Mouse (Mus musculus) G1E (cell line): ENCODE data around the gene Kctd2. TPM values are rescaled to one million over a fixed set of nuclear protein-coding genes. Genes with fewer than 3 reads are reported as not detected.
A peak's percentile ranks its signal among the peaks of the same experiment; 100 is the strongest.

Experiments
- ATAC-seq: 2 replicates; pipeline ENCODE4 v1.8.0; 2016; ENCODE audit warnings: mild to moderate bottlenecking; ENCODE audit not compliant: insufficient number of reproducible peaks, poor library complexity, low FRiP score, severe bottlenecking; ENCODE audit errors: extremely low read depth
- DNase-seq: peaks from one replicate; pipeline ENCODE4 v3.0.0; 2012; ENCODE audit warnings: low spot score
- H3K27me3 ChIP-seq: 2 replicates; pipeline ENCODE4 v1.6.1; 2012; ENCODE audit warnings: mild to moderate bottlenecking, low read length, inconsistent platforms; ENCODE audit not compliant: insufficient read depth
- H3K36me3 ChIP-seq: replicated peaks from 2 replicates; pipeline ENCODE3; 2012; ENCODE audit warnings: mild to moderate bottlenecking, inconsistent platforms
- H3K4me1 ChIP-seq: 2 replicates; pipeline ENCODE4 v1.6.1; 2012; ENCODE audit warnings: low read depth, low read length, inconsistent platforms, mixed read lengths; ENCODE audit not compliant: insufficient read depth
- H3K4me3 ChIP-seq: 2 replicates; pipeline ENCODE4 v1.5.1; 2012; ENCODE audit warnings: low read depth, mild to moderate bottlenecking, inconsistent platforms, low read length, moderate library complexity, mixed read lengths
- H3K9me3 ChIP-seq: replicated peaks from 2 replicates; pipeline ENCODE4 v1.6.1; 2012; ENCODE audit warnings: inconsistent platforms
- CTCF ChIP-seq: IDR thresholded peaks from 2 replicates; pipeline ENCODE4 v1.5.1; 2012; ENCODE audit warnings: low read depth, low read length, inconsistent platforms, mixed read lengths
- GATA1 ChIP-seq: IDR thresholded peaks from 2 replicates; pipeline ENCODE4 v1.6.1; 2012; ENCODE audit warnings: borderline replicate concordance, low read length, inconsistent platforms, mixed read lengths
- GATA2 ChIP-seq: IDR thresholded peaks from 2 replicates; pipeline ENCODE4 v1.6.1; 2012; ENCODE audit warnings: low read depth, low read length, inconsistent platforms, borderline replicate concordance
- POLR2AphosphoS5 ChIP-seq: IDR thresholded peaks from 2 replicates; pipeline ENCODE4 v1.6.1; 2012; ENCODE audit warnings: low read depth, low read length, inconsistent platforms; ENCODE audit not compliant: insufficient replicate concordance
- TAL1 ChIP-seq: conservative IDR thresholded peaks from 2 replicates; pipeline ENCODE4 v1.6.1; 2012; ENCODE audit warnings: low read depth, low read length, inconsistent platforms, mixed read lengths
- polyA plus RNA-seq: library from polyadenylated mRNA; stranded (reverse); fragments of >175 nt; gene quantifications from 2 replicates; pipeline ENCODE4 v1.2.3, GENCODE M21; 2012
- total RNA-seq, 2 experiments: library from RNA; stranded (forward) in 1 of 2; stranded (reverse) in 1 of 2; fragments of 200-1000 nt in 1 of 2; fragments of >200 nt in 1 of 2; fragmentation: Nextera tagmentation in 1 of 2; gene quantifications; 2 replicates each; pipeline ENCODE4 v1.2.3; 2014 to 2017

Kctd2 gene
- total RNA-seq (2014; fragmentation: Nextera tagmentation) (7.2 and 15.4 TPM in 2 replicates), total RNA-seq (2017) (15.2 and 17.3 TPM in 2 replicates), polyA plus RNA-seq (17.5 and 24.6 TPM in 2 replicates)

GRCm38 (mm10) chr11:115419531-115420237 lies at the start of gene Kctd2, which contains the start of gene Atp5h:
Gene Kctd2, plus strand, starts transcription at chr11:115420128.
Gene Atp5h, minus strand, starts transcription at chr11:115419962.
- TF ChIP-seq CTCF (no peak), POLR2AphosphoS5 (no peak), TAL1 (no peak), GATA2 (no peak), GATA1 (no peak)
- Histone ChIP-seq H3K9me3 (no peaks in the 10 kb centered on the region), H3K36me3 (peaks cover 61% of the 10 kb centered on the region), H3K4me3 (peak within 1 kb of the TSS; percentile 94), H3K4me1 (peaks cover 53% of the 10 kb centered on the region), H3K27me3 (no peaks in the 10 kb centered on the region)
- peak; percentile 99 for ATAC-seq
- peak; percentile 99 for DNase-seq

- Histone ChIP-seq H3K9me3 (no peaks in the 10 kb centered on the region), H3K4me1 (peaks cover 14% of the 10 kb centered on the region), H3K4me3 (no peak overlapping the region), H3K36me3 (no peaks in the 10 kb centered on the region), H3K27me3 (peaks cover 63% of the 10 kb centered on the region)
- no peak for ATAC-seq
- no peak for DNase-seq
- TF ChIP-seq GATA1 (no peak), POLR2AphosphoS5 (no peak), CTCF (no peak), GATA2 (no peak), TAL1 (no peak)
These were observed 49.6 kb upstream of the Kctd2 start for GRCm38 (mm10) chr11:115370368-115370767.

- H3K9me3 ChIP-seq: no peaks in the 10 kb centered on the region
- peaks cover 58% of the 10 kb centered on the region for H3K27me3 ChIP-seq
- DNase-seq: no peak
- H3K4me1 ChIP-seq: peaks cover 11% of the 10 kb centered on the region
- TF ChIP-seq POLR2AphosphoS5: no peak
- no peak for TF ChIP-seq CTCF
- TF ChIP-seq GATA2: no peak
- TF ChIP-seq GATA1: no peak
- no peak for TF ChIP-seq TAL1
- H3K36me3 ChIP-seq: no peaks in the 10 kb centered on the region
- ATAC-seq: no peak
- no peak overlapping the region for H3K4me3 ChIP-seq
These were observed 48.6 kb upstream of the Kctd2 start for GRCm38 (mm10) chr11:115371354-115371753.

GRCm38 (mm10) chr11:115372015-115372414 lies 47.9 kb upstream of the Kctd2 start:
- no peak overlapping the region for H3K4me3 ChIP-seq
- H3K9me3 ChIP-seq: no peaks in the 10 kb centered on the region
- H3K27me3 ChIP-seq: peaks cover 51% of the 10 kb centered on the region
- no peak for TF ChIP-seq CTCF
- no peak for TF ChIP-seq TAL1
- peaks cover 8% of the 10 kb centered on the region for H3K4me1 ChIP-seq
- H3K36me3 ChIP-seq: no peaks in the 10 kb centered on the region
- ATAC-seq (no peak), DNase-seq (no peak)

- TF ChIP-seq POLR2AphosphoS5 (no peak), GATA1 (no peak), TAL1 (no peak), GATA2 (no peak), CTCF (no peak)
- DNase-seq: no peak
- Histone ChIP-seq H3K4me1 (peaks cover 1% of the 10 kb centered on the region), H3K9me3 (no peaks in the 10 kb centered on the region), H3K27me3 (peaks cover 44% of the 10 kb centered on the region), H3K4me3 (no peak overlapping the region), H3K36me3 (no peaks in the 10 kb centered on the region)
- no peak for ATAC-seq
These were observed 47.2 kb upstream of the Kctd2 start for GRCm38 (mm10) chr11:115372737-115373136.

- no peak overlapping the region for H3K4me3 ChIP-seq
- peaks cover 40% of the 10 kb centered on the region for H3K27me3 ChIP-seq
- ATAC-seq (no peak), DNase-seq (no peak)
- H3K9me3 ChIP-seq: peaks cover 3% of the 10 kb centered on the region; the same call in 1 of the 2 replicates
- H3K4me1 ChIP-seq: no peaks in the 10 kb centered on the region; the same call in 1 of the 2 replicates
- H3K36me3 ChIP-seq: no peaks in the 10 kb centered on the region
- no peak for TF ChIP-seq GATA1
- TF ChIP-seq CTCF: no peak
- no peak for TF ChIP-seq GATA2
- TF ChIP-seq POLR2AphosphoS5: no peak
- TF ChIP-seq TAL1: no peak
These were observed 45.9 kb upstream of the Kctd2 start for GRCm38 (mm10) chr11:115373805-115374694.
